In genomic region chr10:117043497-117044166, GRCm38 (mm10) we compare ENCODE assay signal across 14 mouse cellular contexts. TPM values are rescaled to one million over a fixed set of nuclear protein-coding genes. Genes with fewer than 3 reads are reported as not detected.
A peak's percentile ranks its signal among the peaks of the same experiment; 100 is the strongest.
DNase-seq lines count a peak whose midpoint lies in the region; ATAC-seq and TF ChIP-seq lines count a peak whose summit lies in the region.
"Not testable (repeated sequence)": the region's sequence is repeated elsewhere in the genome, so short reads cannot be mapped to it uniquely, and the experiment has no call there.
"Had no signal": no experiment of that assay in that cellular context is flagged by ENCODE, and none has a peak within 500 bp of the region (broad histone marks: within the 10 kb centered on the region; RNA-seq: fewer than 3 reads in every experiment).

No protein-coding gene starts in this region.

- TF ChIP-seq RAD21 in MEL (IDR thresholded peaks at IDR 0.05; ENCODE audit: low read depth, low read length), result not testable (repeated sequence)

- H3K4me1 ChIP-seq in MEL (ENCODE audit: control insufficient read depth in 1 of 2, insufficient read depth in 2 of 2, low read length in 2 of 2); intestine, embryonic 14.5 days (replicated peaks; ENCODE audit: control insufficient read depth, insufficient read depth, low read length); liver, embryonic 16.5 days (ENCODE audit: control insufficient read depth, low read depth, low read length): not testable (repeated sequence)
- H3K4me1 ChIP-seq in embryonic facial prominence, embryonic 15.5 days, result peaks cover 14% of the 10 kb centered on the region
- H3K4me1 ChIP-seq in heart, embryonic 13.5 days, result peaks cover 47% of the 10 kb centered on the region
- H3K4me1 ChIP-seq in limb, embryonic 13.5 days, result peaks cover 22% of the 10 kb centered on the region

- H3K4me3 ChIP-seq in MEL (ENCODE audit: control insufficient read depth in 1 of 2, insufficient read depth in 1 of 2, low read depth in 2 of 2, low read length in 2 of 2), result peak overlapping the region; percentile 10 to 16; a peak in 3 of 4 replicates
- H3K4me3 ChIP-seq in embryonic facial prominence, embryonic 15.5 days (replicated peaks); intestine, embryonic 14.5 days (ENCODE audit: low read depth, low read length); limb, embryonic 13.5 days; liver, embryonic 16.5 days (ENCODE audit: low read depth, low read length): not testable (repeated sequence)
- H3K4me3 ChIP-seq in heart, embryonic 13.5 days, result peak overlapping the region; percentile 20

- not testable (repeated sequence) for TF ChIP-seq EP300 in MEL (IDR thresholded peaks at IDR 0.05; ENCODE audit: low read depth in 1 of 2, low read length in 2 of 2)

- not testable (repeated sequence) for TF ChIP-seq POLR2A in MEL (IDR thresholded peaks at IDR 0.05; ENCODE audit: control insufficient read depth in 1 of 2, insufficient read depth in 1 of 2, low read depth in 1 of 2, low read length in 2 of 2, poor library complexity in 1 of 2)

- not testable (repeated sequence) for H3K36me3 ChIP-seq in MEL (ENCODE audit: control insufficient read depth in 1 of 2, insufficient read depth in 2 of 2, low read length in 2 of 2); embryonic facial prominence, embryonic 15.5 days; heart, embryonic 13.5 days; intestine, embryonic 14.5 days (ENCODE audit: control insufficient read depth, insufficient read depth, low read length); limb, embryonic 13.5 days; liver, embryonic 16.5 days (ENCODE audit: control insufficient read depth, insufficient read depth)

- H3K4me2 ChIP-seq in embryonic facial prominence, embryonic 15.5 days (replicated peaks), result 0 out of 2 replicates have a peak overlapping the region, but pooled peaks have one; percentile 17
- H3K4me2 ChIP-seq in heart, embryonic 13.5 days, result peak overlapping the region; percentile 66
- peak overlapping the region; percentile 37 for H3K4me2 ChIP-seq in intestine, embryonic 14.5 days (ENCODE audit: low read length)
- peak overlapping the region; percentile 41 for H3K4me2 ChIP-seq in limb, embryonic 13.5 days (replicated peaks)
- not testable (repeated sequence) for H3K4me2 ChIP-seq in liver, embryonic 16.5 days (ENCODE audit: low read depth, low read length)

- not testable (repeated sequence) for ATAC-seq in embryonic facial prominence, embryonic 15.5 days (ENCODE audit: insufficient number of reproducible peaks, low FRiP score, low TSS enrichment, low read depth); heart, embryonic 13.5 days (ENCODE audit: extremely low read depth, insufficient number of reproducible peaks, low FRiP score, low TSS enrichment); intestine, embryonic 14.5 days (replicated peaks; ENCODE audit: low FRiP score, low TSS enrichment, low read depth); limb, embryonic 13.5 days (ENCODE audit: low FRiP score, low read depth)
- ATAC-seq in liver, embryonic 16.5 days (ENCODE audit: low read depth), result peak; percentile 39; the same call in 1 of the 2 replicates
- ATAC-seq in megakaryocyte progenitor cell, adult 5-6 weeks (replicated peaks; ENCODE audit: poor library complexity), result peak; percentile 57

- peak overlapping the region; percentile 48 for H3K9ac ChIP-seq in MEL (ENCODE audit: control insufficient read depth, low read depth, low read length, poor library complexity, severe bottlenecking)
- not testable (repeated sequence) for H3K9ac ChIP-seq in embryonic facial prominence, embryonic 15.5 days; intestine, embryonic 14.5 days (ENCODE audit: low read length); limb, embryonic 13.5 days; liver, embryonic 16.5 days (ENCODE audit: low read depth, low read length)
- 0 out of 2 replicates have a peak overlapping the region, but pooled peaks have one; percentile 54 for H3K9ac ChIP-seq in heart, embryonic 13.5 days

- not testable (repeated sequence) for H3K79me2 ChIP-seq in MEL (ENCODE audit: control insufficient read depth, insufficient read depth, low read length, poor library complexity)

- peak; percentile 80 for DNase-seq in MEL (ENCODE audit: low read depth, low spot score)
- DNase-seq in intestine, embryonic 14.5 days (ENCODE audit: low spot score), result not testable (repeated sequence)

- 33% methylated on average over 13 of the region's 16 CpGs for WGBS in embryonic facial prominence, embryonic 15.5 days
- 23% methylated on average over 13 of the region's 16 CpGs for WGBS in heart, embryonic 13.5 days
- 30% methylated on average over 16 of the region's 16 CpGs for WGBS in intestine, embryonic 14.5 days
- 38% methylated on average over 16 of the region's 16 CpGs for WGBS in limb, embryonic 13.5 days
- 43% methylated on average over 15 of the region's 16 CpGs for WGBS in liver, embryonic 16.5 days (ENCODE audit: insufficient replicate concordance)

- H3K27me3 ChIP-seq in MEL (ENCODE audit: control insufficient read depth in 1 of 2, insufficient read depth in 2 of 2, low read length in 2 of 2); embryonic facial prominence, embryonic 15.5 days; heart, embryonic 13.5 days (replicated peaks); intestine, embryonic 14.5 days (replicated peaks; ENCODE audit: control insufficient read depth, insufficient read depth, low read length); limb, embryonic 13.5 days; liver, embryonic 16.5 days (ENCODE audit: control insufficient read depth, insufficient read depth, low read depth, low read length): not testable (repeated sequence)

- not testable (repeated sequence) for H3K27ac ChIP-seq in MEL (ENCODE audit: control insufficient read depth, low read depth, low read length); embryonic facial prominence, embryonic 15.5 days (replicated peaks); intestine, embryonic 14.5 days (ENCODE audit: low read depth); limb, embryonic 13.5 days; liver, embryonic 16.5 days (ENCODE audit: low read length)
- H3K27ac ChIP-seq in heart, embryonic 13.5 days (replicated peaks), result peak overlapping the region; percentile 69; the same call in 1 of the 2 replicates

- H3K9me3 ChIP-seq in MEL (replicated peaks; ENCODE audit: insufficient read depth, low read length); embryonic facial prominence, embryonic 15.5 days (replicated peaks); heart, embryonic 13.5 days; intestine, embryonic 14.5 days (ENCODE audit: control insufficient read depth, low read length); limb, embryonic 13.5 days; liver, embryonic 16.5 days (replicated peaks; ENCODE audit: control insufficient read depth, low read length): not testable (repeated sequence)

- not testable (repeated sequence) for TF ChIP-seq CTCF in MEL (IDR thresholded peaks at IDR 0.05 in 2 of 3, conservative IDR thresholded peaks at IDR 0.05 in 1 of 3; ENCODE audit: control insufficient read depth in 1 of 3, insufficient read depth in 1 of 3, low read depth in 2 of 3, low read length in 3 of 3, poor library complexity in 1 of 3, severe bottlenecking in 1 of 3)

RNA-seq across cellular contexts. Expression of gene Lrrc10, which starts 1.5 kb away (rescaled TPM):
- total RNA-seq in MEL (2012; rRNA removed), result not detected in 2 replicates
- polyA plus RNA-seq in MEL (2012; ENCODE audit: insufficient read depth in 1 of 2, insufficient read length in 2 of 2, low read depth in 1 of 2, low replicate concordance in 2 of 2, missing spikeins in 1 of 2), result under 1 TPM in 1 of 2 experiments, not detected in 1; 0.18 TPM
- 0.11 TPM in 1 of 2 replicates, not detected in the other for polyA plus RNA-seq in embryonic facial prominence, embryonic 15.5 days (2015; fragmentation: Nextera tagmentation; extraction: Ambion mirVana)
- 56.8 and 65.1 TPM in 2 replicates for polyA plus RNA-seq in heart, embryonic 13.5 days (2015; fragmentation: Nextera tagmentation; extraction: Ambion mirVana)
- polyA plus RNA-seq in intestine, embryonic 14.5 days (2014; fragmentation: Nextera tagmentation; extraction: Ambion mirVana), result 0.12 TPM in 1 of 2 replicates, not detected in the other
- not detected in 2 replicates for polyA plus RNA-seq in limb, embryonic 13.5 days (2015; fragmentation: Nextera tagmentation; extraction: Ambion mirVana)
- polyA plus RNA-seq in liver, embryonic 16.5 days (2015; fragmentation: Nextera tagmentation; extraction: Ambion mirVana), result not detected in 2 replicates
- total RNA-seq in megakaryocyte progenitor cell, adult 5-6 weeks (2015), result not detected in 2 replicates
- total RNA-seq in megakaryocyte progenitor cell, adult 5-6 weeks (2017), result not detected in 2 replicates
- total RNA-seq: adrenal gland, postnatal 14 days; gastrocnemius, postnatal 25 days; left cerebral cortex, adult 2 months had no signal
- polyA plus RNA-seq: forebrain, embryonic 10.5 days; frontal cortex, adult 2 months; hindbrain, embryonic 14.5 days; midbrain, embryonic 14.5 days had no signal

RNA-seq across cellular contexts. Expression of gene Cct2, which starts 20.0 kb away (rescaled TPM):
- total RNA-seq in MEL (2012; rRNA removed), result 543 and 600 TPM in 2 replicates
- polyA plus RNA-seq in MEL (2012; ENCODE audit: insufficient read depth in 1 of 2, insufficient read length in 2 of 2, low read depth in 1 of 2, low replicate concordance in 2 of 2, missing spikeins in 1 of 2), result 100 to 1,000 TPM in 1 of 2 experiments, not detected in 1; 879 TPM
- 231 and 233 TPM in 2 replicates for polyA plus RNA-seq in embryonic facial prominence, embryonic 15.5 days (2015; fragmentation: Nextera tagmentation; extraction: Ambion mirVana)
- 171 and 188 TPM in 2 replicates for polyA plus RNA-seq in heart, embryonic 13.5 days (2015; fragmentation: Nextera tagmentation; extraction: Ambion mirVana)
- 280 and 295 TPM in 2 replicates for polyA plus RNA-seq in intestine, embryonic 14.5 days (2014; fragmentation: Nextera tagmentation; extraction: Ambion mirVana)
- 264 and 268 TPM in 2 replicates for polyA plus RNA-seq in limb, embryonic 13.5 days (2015; fragmentation: Nextera tagmentation; extraction: Ambion mirVana)
- polyA plus RNA-seq in liver, embryonic 16.5 days (2015; fragmentation: Nextera tagmentation; extraction: Ambion mirVana), result 115 and 127 TPM in 2 replicates
- total RNA-seq in megakaryocyte progenitor cell, adult 5-6 weeks (2015), result 627 and 662 TPM in 2 replicates
- 516 and 565 TPM in 2 replicates for total RNA-seq in megakaryocyte progenitor cell, adult 5-6 weeks (2017)

RNA-seq across cellular contexts. Expression of gene Best3, which starts 57.5 kb away (rescaled TPM):
- total RNA-seq in MEL (2012; rRNA removed), result not detected in 2 replicates
- polyA plus RNA-seq in MEL (2012; ENCODE audit: insufficient read depth in 1 of 2, insufficient read length in 2 of 2, low read depth in 1 of 2, low replicate concordance in 2 of 2, missing spikeins in 1 of 2), result not detected
- 2.2 and 2.8 TPM in 2 replicates for polyA plus RNA-seq in embryonic facial prominence, embryonic 15.5 days (2015; fragmentation: Nextera tagmentation; extraction: Ambion mirVana)
- 0.19 and 0.47 TPM in 2 replicates for polyA plus RNA-seq in heart, embryonic 13.5 days (2015; fragmentation: Nextera tagmentation; extraction: Ambion mirVana)
- polyA plus RNA-seq in intestine, embryonic 14.5 days (2014; fragmentation: Nextera tagmentation; extraction: Ambion mirVana), result 0.07 TPM in 1 of 2 replicates, not detected in the other
- polyA plus RNA-seq in limb, embryonic 13.5 days (2015; fragmentation: Nextera tagmentation; extraction: Ambion mirVana), result 0.82 and 1.0 TPM in 2 replicates
- 0.04 and 0.07 TPM in 2 replicates for polyA plus RNA-seq in liver, embryonic 16.5 days (2015; fragmentation: Nextera tagmentation; extraction: Ambion mirVana)
- not detected in 2 replicates for total RNA-seq in megakaryocyte progenitor cell, adult 5-6 weeks (2015)
- not detected in 2 replicates for total RNA-seq in megakaryocyte progenitor cell, adult 5-6 weeks (2017)
- polyA plus RNA-seq: forebrain, embryonic 10.5 days had no signal

Comparison
In these comparisons a context has a peak if more than half of its experiments do, and no peak if none do; other contexts are left out.
1. RNA of gene Lrrc10, which starts 1.5 kb away (polyA plus RNA-seq): 56.8 to 65.1 TPM in heart, embryonic 13.5 days; 0.18 TPM in MEL, 0.11 TPM in embryonic facial prominence, embryonic 15.5 days, 0.12 TPM in intestine, embryonic 14.5 days, not detected in limb, embryonic 13.5 days and not detected in liver, embryonic 16.5 days; every median in the first group is over 10 times any median in the second.